ENCODE assay signal across 17 mouse cellular contexts in the genomic region with DNA sequence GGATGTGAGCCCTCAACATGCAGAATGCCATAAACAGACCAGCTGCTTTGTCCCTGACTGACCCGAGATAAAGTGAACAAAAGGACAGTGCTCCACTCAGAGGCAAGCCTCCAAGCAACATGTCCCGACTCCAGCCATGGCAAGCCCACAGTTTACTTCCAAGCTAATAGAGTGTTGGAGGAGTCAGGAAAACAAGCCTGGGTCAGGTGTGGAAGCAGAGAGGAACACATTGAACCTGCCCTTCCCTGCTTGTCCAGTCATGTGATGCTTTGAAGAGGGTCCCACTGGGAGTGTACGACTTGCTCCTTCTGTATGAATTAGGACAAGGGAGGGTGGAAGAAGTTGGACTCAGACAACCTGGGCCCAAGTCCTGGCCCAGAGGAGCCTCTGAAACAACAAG.
A peak's percentile ranks its signal among the peaks of the same experiment; 100 is the strongest.
DNase-seq lines count a peak whose midpoint lies in the region; ATAC-seq and TF ChIP-seq lines count a peak whose summit lies in the region.
"Had no signal": no experiment of that assay in that cellular context is flagged by ENCODE, and none has a peak within 500 bp of the region (broad histone marks: within the 10 kb centered on the region; RNA-seq: fewer than 3 reads in every experiment).

No protein-coding gene starts in this region.

- intact Hi-C loops in heart, postnatal 10 days (cut with DNase I) = loop anchor here (10.0 kb wide), 1 partner anchor 202 kb away; no protein-coding TSS in a partner anchor

- no peak for TF ChIP-seq EP300 in lung, postnatal 0 days (IDR thresholded peaks at IDR 0.05)

- H3K4me3 ChIP-seq in heart, embryonic 10.5 days = no peak overlapping the region
- no peak overlapping the region for H3K4me3 ChIP-seq in lung, adult 2 months (replicated peaks; ENCODE audit: extremely low read depth, low read depth, low read length)
- H3K4me3 ChIP-seq in lung, embryonic 16.5 days (ENCODE audit: low read length) = no peak overlapping the region
- H3K4me3 ChIP-seq in lung, postnatal 0 days (ENCODE audit: low read depth, low read length) = no peak overlapping the region
- H3K4me3 ChIP-seq: embryonic facial prominence, embryonic 10.5 days; forebrain, embryonic 13.5 days; heart, embryonic 13.5 days; hindbrain, embryonic 15.5 days had no signal

- H3K9me3 ChIP-seq in heart, embryonic 10.5 days = no peaks in the 10 kb centered on the region
- no peaks in the 10 kb centered on the region for H3K9me3 ChIP-seq in lung, embryonic 16.5 days (ENCODE audit: control insufficient read depth, low read length)
- no peaks in the 10 kb centered on the region for H3K9me3 ChIP-seq in lung, postnatal 0 days (ENCODE audit: low read length)
- H3K9me3 ChIP-seq: embryonic facial prominence, embryonic 10.5 days; forebrain, embryonic 13.5 days; heart, embryonic 13.5 days; hindbrain, embryonic 15.5 days had no signal

- H3K4me2 ChIP-seq in lung, embryonic 16.5 days (ENCODE audit: low read depth, low read length) = no peak overlapping the region
- H3K4me2 ChIP-seq in lung, postnatal 0 days (replicated peaks; ENCODE audit: low read depth, low read length) = no peak overlapping the region
- H3K4me2 ChIP-seq: forebrain, embryonic 13.5 days; heart, embryonic 13.5 days; hindbrain, embryonic 15.5 days had no signal

- H3K27ac ChIP-seq in heart, embryonic 10.5 days = no peak overlapping the region
- H3K27ac ChIP-seq in lung, embryonic 16.5 days (ENCODE audit: low read length) = 0 out of 2 replicates have a peak overlapping the region, but pooled peaks have one; percentile 29
- peak overlapping the region; percentile 47 for H3K27ac ChIP-seq in lung, postnatal 0 days (ENCODE audit: low read length)
- H3K27ac ChIP-seq: embryonic facial prominence, embryonic 10.5 days; forebrain, embryonic 13.5 days; heart, embryonic 13.5 days; hindbrain, embryonic 15.5 days had no signal

- no peak for TF ChIP-seq POLR2A in lung, adult 2 months (IDR thresholded peaks at IDR 0.05; ENCODE audit: borderline replicate concordance, extremely low read depth, low read depth, low read length)

- H3K27me3 ChIP-seq in heart, embryonic 10.5 days (ENCODE audit: insufficient read depth, poor library complexity, severe bottlenecking) = no peaks in the 10 kb centered on the region
- no peaks in the 10 kb centered on the region for H3K27me3 ChIP-seq in lung, embryonic 16.5 days (ENCODE audit: control insufficient read depth, insufficient read depth, low read depth, low read length)
- H3K27me3 ChIP-seq in lung, postnatal 0 days (replicated peaks; ENCODE audit: insufficient read depth, low read length) = no peaks in the 10 kb centered on the region
- H3K27me3 ChIP-seq: forebrain, embryonic 13.5 days; heart, embryonic 13.5 days; hindbrain, embryonic 15.5 days had no signal

- no peaks in the 10 kb centered on the region for H3K36me3 ChIP-seq in heart, embryonic 10.5 days
- H3K36me3 ChIP-seq in lung, embryonic 16.5 days (ENCODE audit: control insufficient read depth, insufficient read depth, low read length) = no peaks in the 10 kb centered on the region
- no peaks in the 10 kb centered on the region for H3K36me3 ChIP-seq in lung, postnatal 0 days (ENCODE audit: insufficient read depth, low read length)
- H3K36me3 ChIP-seq: embryonic facial prominence, embryonic 10.5 days; heart, embryonic 13.5 days; hindbrain, embryonic 15.5 days had no signal

- 60% methylated on average over 3 of the region's 3 CpGs for WGBS in heart, embryonic 10.5 days
- 48% methylated on average over 3 of the region's 3 CpGs for WGBS in lung, adult 2 months
- WGBS in lung, embryonic 16.5 days = 42% methylated on average over 3 of the region's 3 CpGs
- 35% methylated on average over 3 of the region's 3 CpGs for WGBS in lung, postnatal 0 days

- no peak overlapping the region for H3K9ac ChIP-seq in lung, embryonic 16.5 days (ENCODE audit: low read length)
- H3K9ac ChIP-seq in lung, postnatal 0 days (replicated peaks; ENCODE audit: low read depth) = no peak overlapping the region
- H3K9ac ChIP-seq: forebrain, embryonic 13.5 days; forebrain, postnatal 0 days; heart, embryonic 13.5 days; hindbrain, embryonic 15.5 days had no signal

- DNase-seq in heart, postnatal 10 days = peak; percentile 13 to 17
- no peak for DNase-seq in heart, embryonic 10.5 days (ENCODE audit: low spot score)
- peak; percentile 9 for DNase-seq in lung, adult 2 months
- no peak for DNase-seq in lung, postnatal 10 days
- peak; percentile 48 for DNase-seq in lung, postnatal 0 days (ENCODE audit: low spot score)
- DNase-seq in kidney, adult 11 months = no peak
- DNase-seq: adrenal gland, adult 2 months; adrenal gland, postnatal 25 days; cerebellum, adult 2 months; cerebellum, postnatal 10 days; forebrain, postnatal 0 days; gastrocnemius, postnatal 14 days had no signal

- no peak for TF ChIP-seq CTCF in lung, adult 2 months (IDR thresholded peaks at IDR 0.05; ENCODE audit: insufficient read depth, low read length)
- no peak for TF ChIP-seq CTCF in lung, postnatal 0 days (IDR thresholded peaks at IDR 0.05)

- H3K4me1 ChIP-seq in heart, embryonic 10.5 days = no peaks in the 10 kb centered on the region
- no peaks in the 10 kb centered on the region; the same call in 1 of the 2 replicates for H3K4me1 ChIP-seq in lung, adult 2 months (ENCODE audit: control insufficient read depth, insufficient read depth, low read length)
- H3K4me1 ChIP-seq in lung, embryonic 16.5 days (replicated peaks; ENCODE audit: control insufficient read depth, insufficient read depth, low read length) = peaks cover 11% of the 10 kb centered on the region
- H3K4me1 ChIP-seq in lung, postnatal 0 days (ENCODE audit: insufficient read depth, low read depth, low read length) = no peaks in the 10 kb centered on the region; the same call in 1 of the 2 replicates

- no peak for ATAC-seq in lung, embryonic 16.5 days (ENCODE audit: low read depth)
- ATAC-seq in lung, postnatal 0 days = peak; percentile 53
- ATAC-seq: forebrain, embryonic 13.5 days; forebrain, postnatal 0 days had no signal

Comparison
In these comparisons a context has a peak if more than half of its experiments do, and no peak if none do; other contexts are left out.
1. DNase-seq: peak in heart, postnatal 10 days (2 of 2), lung, adult 2 months (single experiment) and lung, postnatal 0 days (single experiment); none in heart, embryonic 10.5 days (single experiment), lung, postnatal 10 days (single experiment) and kidney, adult 11 months (single experiment).